Mouse (Mus musculus) cerebellum, postnatal 25 days (tissue): ENCODE results near the gene Hist1h2ao.
"Not testable (repeated sequence)": the region's sequence is repeated elsewhere in the genome, so short reads cannot be mapped to it uniquely, and the experiment has no call there.

Experiments used
- DNase-seq, 2 experiments: peaks; one replicate each; pipeline ENCODE4 v3.0.0; 2021; ENCODE audit warnings: mixed read lengths in 2 of 2

Gene Hist1h2ao

GRCm38 (mm10) chr13:21810073-21810472 lies at the start of gene Hist1h2ao, which contains the start of gene Hist1h2bq:
Gene Hist1h2ao, plus strand, starts transcription at chr13:21810465.
Gene Hist1h2bq, minus strand, starts transcription at chr13:21810197.
- DNase-seq: not testable (repeated sequence)

- DNase-seq: peak; percentile 68 to 73
Observed at GRCm38 (mm10) chr13:21778814-21779766, 31.2 kb upstream of the Hist1h2ao start.

GRCm38 (mm10) chr13:21779767-21780731 lies 30.2 kb upstream of the Hist1h2ao start, which contains the start of gene Hist1h1b:
Gene Hist1h1b, minus strand, starts transcription at chr13:21780625.
- peak; percentile 76 to 83 for DNase-seq

- no peak for DNase-seq
Observed at GRCm38 (mm10) chr13:21781021-21781555, 29.2 kb upstream of the Hist1h2ao start.

- no peak for DNase-seq
Observed at GRCm38 (mm10) chr13:21781639-21782038, 28.6 kb upstream of the Hist1h2ao start.

- DNase-seq: peak; percentile 22 to 34
Observed at GRCm38 (mm10) chr13:21782361-21783254, 27.7 kb upstream of the Hist1h2ao start.

GRCm38 (mm10) chr13:21783255-21783617 lies 27.0 kb upstream of the Hist1h2ao start, which contains the start of gene Hist1h3i:
Gene Hist1h3i, minus strand, starts transcription at chr13:21783370.
- peak; percentile 59 to 60 for DNase-seq

- peak in 1 of 2 experiments; percentile 25 for DNase-seq
Observed at GRCm38 (mm10) chr13:21783734-21784161, 26.5 kb upstream of the Hist1h2ao start.

GRCm38 (mm10) chr13:21784311-21784710 lies 26.0 kb upstream of the Hist1h2ao start:
- DNase-seq: no peak

- peak in 1 of 2 experiments; percentile 15 for DNase-seq
Observed at GRCm38 (mm10) chr13:21786189-21786898, 23.9 kb upstream of the Hist1h2ao start.

- DNase-seq: peak; percentile 85 to 87
Observed at GRCm38 (mm10) chr13:21786899-21787629, 23.2 kb upstream of the Hist1h2ao start, which contains the start of the genes Hist1h2an and Hist1h2bp. Gene Hist1h2an, minus strand, starts transcription at chr13:21787218. Gene Hist1h2bp, plus strand, starts transcription at chr13:21787461.

- no peak for DNase-seq
Observed at GRCm38 (mm10) chr13:21787760-21788593, 22.3 kb upstream of the Hist1h2ao start.

- no peak for DNase-seq
Observed at GRCm38 (mm10) chr13:21789925-21790324, 20.3 kb upstream of the Hist1h2ao start.

GRCm38 (mm10) chr13:21790601-21791283 lies 19.5 kb upstream of the Hist1h2ao start:
- no peak for DNase-seq

- no peak for DNase-seq
Observed at GRCm38 (mm10) chr13:21795584-21795983, 14.7 kb upstream of the Hist1h2ao start.

GRCm38 (mm10) chr13:21797163-21797562 lies 13.1 kb upstream of the Hist1h2ao start:
- not testable (repeated sequence) for DNase-seq

- not testable (repeated sequence) for DNase-seq
Observed at GRCm38 (mm10) chr13:21803058-21803457, 7.2 kb upstream of the Hist1h2ao start.

- DNase-seq: not testable (repeated sequence)
Observed at GRCm38 (mm10) chr13:21811074-21811473, 809 bp downstream of the Hist1h2ao start.
